Mouse (Mus musculus) adrenal gland, adult 2 months (tissue): ENCODE data around the gene Rad51b. TPM values are rescaled to one million over a fixed set of nuclear protein-coding genes. Genes with fewer than 3 reads are reported as not detected.
A peak's percentile ranks its signal among the peaks of the same experiment; 100 is the strongest.
"Not testable (repeated sequence)": the region's sequence is repeated elsewhere in the genome, so short reads cannot be mapped to it uniquely, and the experiment has no call there.

ENCODE experiments used
- DNase-seq: peaks from one replicate; pipeline ENCODE4 v3.0.0; 2021
- long read RNA-seq: library from polyadenylated mRNA; stranded (forward); transcript quantifications from one replicate; pipeline ENCODE4 v2.0.0, GENCODE M21; 2021
- polyA plus RNA-seq: library from polyadenylated mRNA; depleted of rRNA; stranded (reverse); fragments of >200 nt; gene quantifications from 2 replicates; pipeline ENCODE4 v1.2.3, GENCODE M21; 2012; rRNA removed
- total RNA-seq, 2 experiments: library from RNA; stranded (reverse); gene quantifications; 2 replicates each; pipeline ENCODE4 v1.2.3; 2021

The Rad51b gene
- under 1 TPM; 0.45 to 0.49 TPM for total RNA-seq
- 0.07 and 0.08 TPM in 2 replicates for polyA plus RNA-seq
- long read RNA-seq, partial matches to known transcripts, result 0 of 1 reads
- long read RNA-seq, other reads (novel, unspliced or antisense), result 1 of 1 reads

DNA sequence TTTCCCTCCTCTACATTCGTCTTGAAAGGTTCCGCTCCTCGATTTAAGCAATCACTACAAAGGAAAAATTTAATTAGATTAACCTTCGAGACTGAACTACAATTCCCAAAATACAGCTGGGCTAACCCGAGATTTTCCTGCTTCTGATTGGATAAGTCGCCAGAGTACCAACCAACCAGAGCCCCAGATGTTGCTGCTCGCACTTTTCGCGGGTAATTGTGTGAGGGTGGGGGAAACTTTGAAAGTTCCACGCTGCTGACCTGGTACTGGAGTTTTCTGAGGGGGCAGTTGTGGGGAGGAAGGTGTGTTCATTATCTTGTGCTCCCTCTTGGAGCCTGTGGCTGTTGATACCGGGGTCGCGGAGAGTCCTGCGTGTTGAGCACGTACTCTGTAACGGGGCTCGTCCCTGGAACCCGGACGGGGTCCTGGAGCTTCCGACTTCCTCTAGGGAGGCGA, at the start of gene Rad51b:
Rad51b (plus strand) TSS at position 162 of the 456 bp plus-strand sequence.
- peak; percentile 85 for DNase-seq

DNA sequence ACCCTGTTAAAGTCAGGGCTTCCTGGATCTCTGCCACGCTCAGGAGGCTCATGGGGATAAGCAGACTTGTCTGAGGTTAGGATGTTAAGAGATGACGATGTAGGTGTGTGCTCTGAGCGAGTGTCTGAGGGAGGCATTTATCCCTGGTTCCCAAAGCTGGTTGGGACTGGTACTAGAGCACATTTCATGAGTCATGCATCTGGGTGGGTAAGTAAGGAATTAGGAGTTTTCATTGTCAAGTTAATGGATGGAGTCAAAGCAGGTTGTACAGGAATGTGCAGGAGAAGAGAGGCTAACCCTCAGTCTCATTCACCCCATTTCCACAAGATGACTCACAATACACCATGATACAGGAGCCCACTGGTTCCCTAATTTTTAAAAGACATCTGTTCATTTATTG, 49.0 kb upstream of the Rad51b start:
- DNase-seq, result no peak

DNA sequence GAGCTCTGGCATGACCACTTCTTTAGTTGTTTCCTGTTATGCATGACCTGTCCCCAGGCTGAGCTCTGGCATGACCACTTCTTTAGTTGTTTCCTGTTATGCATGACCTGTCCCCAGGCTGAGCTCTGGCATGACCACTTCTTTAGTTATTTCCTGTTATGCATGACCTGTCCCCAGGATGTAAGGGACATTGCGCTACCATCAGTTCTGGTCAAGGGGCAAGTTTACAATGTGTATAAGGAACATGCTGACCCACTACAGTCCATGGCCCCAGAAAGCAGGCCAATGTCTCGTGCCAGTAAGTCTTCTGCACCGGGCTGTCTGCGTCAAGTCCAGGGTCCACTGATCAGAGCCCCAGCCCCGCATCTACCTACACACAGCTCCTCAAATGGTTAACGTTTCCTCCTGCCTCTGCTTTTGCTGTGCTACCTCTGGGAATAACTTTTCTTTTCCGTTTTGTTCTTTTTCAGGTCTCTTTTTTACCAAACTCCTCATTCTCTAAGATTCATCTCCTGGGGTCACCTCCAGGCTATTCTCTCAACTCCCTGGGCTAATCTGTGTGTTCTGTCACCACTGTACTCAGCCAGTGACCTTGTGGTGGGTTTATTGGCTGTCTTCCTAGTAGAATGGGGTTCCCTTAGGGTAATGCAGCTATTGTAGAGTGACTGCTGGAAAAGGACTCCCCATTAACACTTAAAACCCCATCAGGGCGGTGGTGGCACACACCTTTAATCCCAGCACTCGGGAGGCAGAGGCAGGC, 43.6 kb upstream of the Rad51b start:
- DNase-seq, result no peak

DNA sequence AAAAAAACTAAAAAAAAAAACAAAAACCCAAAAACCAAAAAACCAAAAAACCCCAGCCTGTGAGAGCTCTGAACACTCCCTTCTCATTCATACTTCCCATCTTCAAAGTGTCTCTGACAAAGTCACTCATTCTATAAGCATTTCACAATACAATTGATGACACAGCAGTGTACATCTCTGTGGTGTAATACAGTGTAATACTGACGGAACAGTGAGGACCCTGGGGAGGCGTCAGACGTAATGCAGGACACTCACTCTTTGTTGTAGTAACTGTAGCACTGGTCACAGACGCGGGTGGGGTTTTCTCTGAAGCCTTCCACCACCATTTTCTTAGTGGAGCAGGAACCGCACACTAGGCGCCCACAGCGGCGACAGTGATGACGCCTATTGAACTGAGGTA, 42.1 kb upstream of the Rad51b start:
- no peak for DNase-seq

DNA sequence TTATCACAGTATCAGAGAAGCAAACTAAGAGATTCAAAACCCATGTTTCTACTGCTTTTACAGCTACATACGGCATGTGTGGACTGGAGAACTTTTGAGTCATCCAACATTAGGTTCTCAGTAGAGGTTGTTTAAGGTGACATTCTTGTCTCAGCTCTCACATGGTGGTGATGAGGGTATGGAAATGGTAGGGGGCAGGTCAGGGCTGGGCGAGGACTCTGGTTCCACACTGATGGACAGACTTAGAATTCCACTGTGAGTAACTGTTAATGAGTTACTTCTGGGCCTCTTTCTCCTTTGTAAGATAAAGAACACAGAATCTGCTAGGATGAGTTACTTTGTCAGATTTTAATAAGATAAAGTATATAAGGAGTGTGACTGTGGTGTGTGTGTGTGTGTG, 36.9 kb upstream of the Rad51b start:
- no peak for DNase-seq

DNA sequence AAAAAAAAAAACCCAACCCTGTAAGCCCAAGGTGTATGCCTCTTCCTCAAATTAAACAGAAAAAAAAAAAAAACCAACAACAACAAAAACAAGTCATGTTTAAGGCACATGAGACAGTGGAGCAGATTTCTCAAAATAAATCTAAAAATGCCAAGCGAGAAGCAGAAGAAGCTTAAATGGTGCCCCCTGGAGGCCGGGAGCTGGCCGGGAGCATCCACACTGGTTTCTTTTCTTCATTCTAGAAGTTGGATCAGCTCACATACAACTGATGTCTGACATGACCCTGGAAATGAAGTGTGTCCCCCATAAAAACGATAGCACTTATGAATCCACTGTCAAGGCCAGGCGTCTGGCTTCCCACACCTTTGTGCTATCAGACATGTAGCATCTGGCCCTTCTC, 36.0 kb upstream of the Rad51b start:
- DNase-seq, result peak; percentile 10

DNA sequence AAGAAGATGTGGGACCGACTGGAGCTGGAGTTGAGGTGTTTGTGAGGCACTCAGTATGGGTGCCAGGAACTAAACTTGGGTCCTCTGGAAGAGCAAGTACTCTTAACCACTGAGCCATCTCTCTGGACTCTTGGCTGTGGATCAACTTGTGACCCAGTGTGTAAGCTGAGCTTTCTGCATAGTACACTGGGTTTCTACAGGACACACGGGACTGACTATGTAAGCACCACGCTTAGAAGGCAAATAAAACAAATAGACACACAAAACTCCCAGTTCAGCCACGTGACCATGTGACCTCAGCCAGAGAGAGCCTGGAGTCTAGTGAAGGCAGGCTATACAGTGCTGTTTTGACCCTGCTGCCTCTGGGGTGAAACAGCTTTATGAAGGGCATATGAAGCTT, 24.5 kb upstream of the Rad51b start:
- DNase-seq, result no peak

DNA sequence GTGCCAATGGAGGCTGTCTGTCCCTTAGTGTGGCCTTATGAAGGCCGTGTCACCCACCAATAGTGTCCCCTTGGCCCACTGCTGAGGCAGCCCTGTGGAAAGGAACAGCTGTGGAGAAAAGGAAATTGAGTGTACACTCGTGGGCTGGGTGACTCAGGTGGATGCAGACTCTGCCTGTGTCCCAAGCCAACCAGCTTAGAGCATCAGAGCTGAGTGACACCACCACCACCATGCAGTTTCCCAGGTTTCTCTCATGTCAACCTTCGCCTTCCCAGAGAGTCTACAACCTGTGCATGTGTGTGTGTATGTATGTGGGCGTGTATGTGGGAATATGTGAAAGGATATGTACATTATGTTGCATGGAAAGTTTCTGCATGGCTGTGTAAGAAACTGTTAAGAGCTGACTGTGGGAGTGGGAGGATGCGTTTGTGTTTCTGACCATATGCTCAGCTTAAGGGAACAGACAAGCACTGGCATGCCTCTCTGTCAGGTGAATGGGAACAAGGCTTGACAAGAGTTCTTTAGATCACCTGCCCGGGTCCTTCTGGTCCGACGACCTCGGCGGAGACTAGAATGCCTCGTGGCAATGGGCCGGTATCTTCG, 17.5 kb upstream of the Rad51b start:
- DNase-seq, result no peak

DNA sequence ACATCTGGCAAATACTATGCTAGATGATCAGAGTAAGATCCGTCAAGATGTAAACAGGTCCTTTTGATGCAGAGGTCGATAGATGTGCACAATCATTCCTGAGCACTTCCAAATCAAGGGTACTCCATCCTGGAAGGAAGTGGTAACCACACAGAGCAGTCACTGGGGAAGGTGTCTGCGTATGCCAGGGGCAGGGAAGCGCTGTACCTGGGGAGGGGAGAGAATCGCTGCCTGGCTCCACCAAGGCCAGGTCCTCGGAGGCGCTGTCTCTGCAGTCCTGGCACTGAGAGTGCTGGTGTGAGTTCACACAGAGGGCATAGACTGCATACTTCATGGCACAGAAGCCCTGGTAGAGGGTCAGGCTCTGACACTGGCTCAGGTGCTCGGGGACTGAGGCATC, 14.5 kb upstream of the Rad51b start:
- DNase-seq, result no peak

DNA sequence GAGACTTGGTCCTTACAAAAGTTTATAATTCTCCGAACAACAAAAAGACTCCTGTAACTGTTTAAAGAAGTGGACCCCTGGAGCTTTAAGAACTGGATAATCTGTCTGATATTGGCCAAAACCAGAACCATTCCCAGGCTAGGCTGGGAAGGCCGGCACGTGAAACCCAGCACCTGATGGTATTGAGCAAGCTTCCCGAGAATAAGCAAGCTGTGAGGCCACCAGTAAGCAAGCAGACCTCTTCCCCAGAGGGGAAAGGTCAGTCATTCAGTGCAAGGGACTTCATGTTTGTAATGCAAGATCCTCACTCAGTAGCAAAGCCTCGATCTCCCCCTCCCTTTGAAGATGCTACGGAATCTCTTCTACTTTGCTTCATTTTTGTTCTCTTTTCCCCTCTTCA, 4.2 kb upstream of the Rad51b start:
- DNase-seq, result peak; percentile 27

DNA sequence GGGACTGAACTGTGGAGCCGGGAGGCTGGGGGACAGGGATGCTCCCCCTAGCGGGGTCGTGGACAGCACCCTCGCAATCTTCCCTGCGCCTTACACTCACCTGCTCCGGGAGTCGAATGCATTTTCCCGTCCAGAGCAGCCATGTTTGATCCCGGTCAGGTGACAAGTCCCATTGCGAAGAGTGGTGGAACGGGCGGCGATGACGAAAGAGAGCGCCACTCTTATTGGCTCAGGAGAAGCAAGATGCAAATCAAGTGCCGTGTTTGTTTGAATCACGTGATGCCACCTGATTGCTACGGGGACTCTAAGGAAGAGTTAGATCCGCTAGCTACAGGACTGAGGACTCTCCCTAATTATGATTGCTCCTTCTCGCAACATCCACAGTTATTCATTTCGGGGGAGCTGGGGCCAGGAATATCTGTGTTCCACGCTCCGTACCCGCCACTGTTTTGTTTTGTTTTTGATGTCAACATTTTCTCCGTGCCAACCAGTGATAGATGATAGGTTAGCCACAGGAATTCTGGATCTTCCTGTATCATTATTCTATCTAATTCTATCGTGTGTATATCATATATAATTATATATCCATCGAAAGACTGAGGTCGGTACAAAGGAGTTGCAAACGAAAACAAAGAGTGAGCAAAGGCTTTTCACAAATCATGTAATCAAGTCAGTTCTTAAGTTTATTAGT, 811 bp upstream of the Rad51b start, which contains the start of gene Zfyve26:
Zfyve26 (minus strand) TSS at position 179 of the 691 bp plus-strand sequence.
- peak; percentile 95 for DNase-seq

DNA sequence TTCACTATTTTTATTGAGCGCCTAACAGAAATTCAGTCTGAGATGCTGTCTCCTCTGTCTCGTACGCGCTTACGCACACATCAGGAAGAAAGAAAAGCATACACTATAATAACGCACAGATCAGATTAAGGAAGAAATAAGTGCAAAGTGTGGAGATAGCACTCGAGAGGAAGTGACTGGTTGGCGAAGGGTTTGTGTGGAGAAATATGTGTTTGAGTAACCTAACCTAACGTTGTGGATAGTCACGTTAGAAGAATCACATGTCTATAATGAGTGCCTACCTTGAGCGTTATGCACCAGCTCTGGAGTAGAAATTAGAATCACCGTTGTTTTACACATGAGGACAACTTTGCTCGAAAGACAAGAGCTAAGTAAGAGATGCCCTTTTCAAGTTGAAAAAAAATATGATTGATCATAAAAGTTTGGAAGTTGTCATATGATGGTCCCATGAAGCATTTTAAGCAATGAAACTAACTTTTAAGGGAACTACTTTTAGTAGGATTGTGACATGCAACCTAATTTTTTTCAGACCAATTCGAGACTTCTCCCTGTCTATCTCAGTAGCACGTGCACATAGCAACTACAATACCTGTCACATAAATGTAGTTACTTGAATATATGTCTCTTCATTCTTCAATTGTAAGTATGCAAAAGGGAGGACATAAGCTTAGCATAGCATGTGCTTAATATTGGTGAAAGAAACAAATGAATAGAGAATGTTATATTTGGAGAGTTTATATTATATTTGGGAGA, 978 bp downstream of the Rad51b start:
- no peak for DNase-seq

DNA sequence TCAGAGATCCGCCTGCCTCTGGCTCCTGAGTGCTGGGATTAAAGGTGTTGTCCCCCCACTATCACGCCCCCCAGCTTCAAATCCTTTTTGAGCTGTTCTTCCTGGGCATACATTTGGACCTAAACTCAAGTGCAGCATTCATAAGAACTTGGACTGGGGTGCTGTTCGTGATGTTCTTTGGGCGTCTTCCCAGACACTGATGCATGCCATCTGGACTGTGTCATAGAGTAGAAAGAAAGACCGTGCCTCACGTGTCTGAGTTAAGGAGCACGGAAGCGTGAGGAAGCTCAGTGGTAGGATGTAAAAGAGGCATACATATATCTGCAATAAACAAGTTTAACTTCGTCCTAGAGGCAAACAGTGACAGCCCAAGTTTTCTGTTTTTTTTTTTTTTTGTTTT, 4.7 kb downstream of the Rad51b start:
- no peak for DNase-seq

DNA sequence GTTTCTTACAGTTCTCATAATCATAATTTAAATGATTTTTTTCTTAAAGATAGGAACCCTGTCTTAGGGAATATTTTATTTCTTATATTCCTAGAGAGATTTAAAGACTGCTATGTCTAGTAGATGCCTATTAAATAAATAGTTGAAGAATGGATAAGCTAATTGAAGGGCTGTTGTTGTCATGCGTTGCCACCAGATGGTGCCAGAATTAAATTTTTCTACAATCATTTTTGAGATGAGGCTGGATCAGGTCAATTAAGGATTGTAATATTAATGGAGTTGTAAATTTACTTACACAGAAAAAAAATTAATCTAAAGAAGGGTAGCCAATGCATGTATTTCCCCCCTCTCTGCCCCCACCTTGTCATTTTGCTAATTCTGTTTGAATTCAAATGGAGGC, 8.0 kb downstream of the Rad51b start:
- no peak for DNase-seq

DNA sequence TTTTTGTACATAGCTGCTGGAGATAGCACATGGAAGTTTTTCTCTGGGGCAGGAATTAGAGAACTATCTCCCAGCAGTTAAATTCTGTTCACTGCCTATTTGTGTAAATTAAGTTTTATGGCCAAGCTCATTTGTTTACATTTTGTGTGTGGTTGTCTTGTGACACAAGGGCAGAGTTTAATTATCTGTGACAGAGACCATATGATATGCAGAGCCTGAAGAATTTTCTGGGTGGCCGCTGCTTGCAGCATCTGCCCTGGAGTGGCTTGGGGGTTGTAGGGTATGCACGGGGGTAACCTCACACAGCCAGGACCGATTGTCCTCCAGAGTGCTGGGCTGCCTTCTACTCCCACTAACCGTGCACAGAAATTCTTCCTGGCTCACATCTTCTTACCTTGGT, 8.9 kb downstream of the Rad51b start:
- DNase-seq, result no peak

DNA sequence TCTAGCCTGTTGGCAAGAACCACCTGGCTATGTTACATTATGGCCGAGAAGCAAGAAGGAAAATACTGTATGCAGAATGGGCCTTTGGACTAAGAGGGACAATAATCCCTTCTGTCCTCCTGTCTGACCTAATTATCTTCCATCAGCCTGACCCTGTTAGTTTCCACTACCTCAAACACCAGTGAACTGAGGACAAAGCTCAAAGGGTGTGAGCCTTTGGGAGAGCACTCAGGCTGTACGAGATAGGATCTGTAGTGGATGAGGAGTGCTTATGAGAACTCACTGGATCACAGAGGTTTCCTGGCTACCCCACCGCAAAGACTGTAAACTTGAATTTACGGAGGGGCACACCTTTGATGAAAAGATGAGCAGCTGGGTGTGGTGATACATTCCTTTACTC, 16.6 kb downstream of the Rad51b start:
- no peak for DNase-seq

DNA sequence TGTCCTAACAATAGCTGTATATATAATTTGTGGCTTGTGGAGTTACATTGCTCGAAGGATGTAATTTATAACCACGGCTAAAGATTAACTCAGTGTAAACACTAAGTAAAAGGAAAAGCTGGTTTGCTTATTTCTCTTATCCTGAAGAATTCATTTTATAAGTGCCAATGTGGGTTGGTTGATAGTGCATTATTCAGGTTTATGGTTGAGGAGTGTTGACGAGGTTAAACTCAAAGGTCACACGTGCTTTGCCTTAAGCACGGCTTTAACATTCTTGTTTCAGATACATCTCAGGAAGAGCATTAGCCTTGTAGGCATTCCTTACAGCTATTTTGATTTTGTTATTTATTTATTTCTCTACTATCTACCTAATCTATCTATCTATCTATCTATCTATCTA, 20.3 kb downstream of the Rad51b start:
- DNase-seq, result no peak

DNA sequence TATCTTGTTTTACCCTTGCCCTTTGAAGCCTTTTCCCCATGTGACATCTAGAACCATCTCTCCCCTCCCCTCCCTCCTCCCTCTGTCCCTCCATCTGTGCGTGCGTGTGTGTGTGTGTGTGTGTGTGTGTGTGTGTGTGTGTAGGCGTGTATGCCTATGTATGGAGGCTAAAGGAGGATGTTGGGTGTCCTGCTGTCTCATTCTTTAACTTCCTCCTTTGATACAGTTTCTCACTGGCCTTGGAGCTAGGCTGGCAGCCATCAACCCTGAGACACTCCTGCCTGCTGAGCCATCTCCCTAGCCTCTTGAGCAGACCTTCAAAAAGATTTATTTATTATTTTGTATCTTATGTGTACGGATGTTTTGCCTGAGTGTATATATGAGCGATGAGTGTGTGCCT, 23.8 kb downstream of the Rad51b start:
- DNase-seq, result no peak

DNA sequence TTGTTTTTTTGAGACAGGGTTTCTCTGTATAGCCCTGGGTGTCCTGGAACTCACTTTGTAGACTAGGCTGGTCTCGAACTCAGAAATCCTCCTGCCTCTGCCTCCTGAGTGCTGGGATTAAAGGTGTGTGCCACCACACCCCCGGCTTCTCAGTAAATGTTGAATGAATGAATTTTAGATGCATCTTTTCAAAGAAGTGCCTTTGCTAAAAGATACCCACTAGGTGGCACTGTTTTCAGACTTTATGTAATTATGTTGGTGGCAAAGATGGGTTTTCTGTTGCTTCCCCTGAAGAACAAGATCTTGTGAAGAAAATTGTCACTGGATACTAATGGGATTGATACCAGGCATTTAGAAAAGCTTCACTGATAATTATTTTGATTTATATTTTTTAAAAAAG, 25.5 kb downstream of the Rad51b start:
- not testable (repeated sequence) for DNase-seq

DNA sequence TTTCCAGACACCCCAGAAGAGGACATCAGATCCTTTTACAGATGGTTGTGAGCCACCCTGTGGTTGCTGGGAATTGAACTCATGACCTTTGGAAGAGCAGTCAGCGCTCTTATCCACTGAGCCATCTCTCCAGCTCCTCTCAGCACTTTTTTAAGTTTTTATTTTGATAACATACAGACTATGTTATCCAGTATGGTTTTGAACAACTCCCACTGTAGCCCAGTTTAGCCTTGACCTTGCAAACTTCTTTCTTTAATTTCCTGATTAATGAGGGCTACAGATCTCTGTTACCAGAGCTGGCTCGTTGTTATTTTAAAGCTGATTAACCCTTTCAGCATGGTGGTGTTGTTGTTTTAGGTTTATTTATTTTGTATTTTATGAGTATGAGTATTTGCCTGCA, 29.2 kb downstream of the Rad51b start:
- no peak for DNase-seq

DNA sequence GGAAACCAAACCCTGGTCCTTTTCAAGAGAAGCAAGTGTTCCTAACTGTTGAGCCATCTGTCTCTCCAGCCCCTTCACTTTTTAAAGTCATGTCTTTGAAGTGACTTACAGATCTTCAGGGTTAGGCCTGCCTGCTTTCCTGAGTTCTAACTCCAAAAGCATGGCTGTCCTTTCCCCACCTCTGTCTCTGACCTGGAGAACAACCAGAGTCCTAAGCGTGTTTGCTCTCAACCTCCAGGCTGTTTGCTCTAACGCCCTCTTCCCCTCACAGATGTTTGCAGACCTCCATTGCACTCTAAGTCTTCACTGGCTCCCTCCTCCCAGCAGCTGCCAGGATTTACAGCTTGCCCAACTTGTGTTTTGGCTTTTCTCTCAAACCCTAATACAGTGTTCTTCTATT, 29.7 kb downstream of the Rad51b start:
- DNase-seq, result no peak

DNA sequence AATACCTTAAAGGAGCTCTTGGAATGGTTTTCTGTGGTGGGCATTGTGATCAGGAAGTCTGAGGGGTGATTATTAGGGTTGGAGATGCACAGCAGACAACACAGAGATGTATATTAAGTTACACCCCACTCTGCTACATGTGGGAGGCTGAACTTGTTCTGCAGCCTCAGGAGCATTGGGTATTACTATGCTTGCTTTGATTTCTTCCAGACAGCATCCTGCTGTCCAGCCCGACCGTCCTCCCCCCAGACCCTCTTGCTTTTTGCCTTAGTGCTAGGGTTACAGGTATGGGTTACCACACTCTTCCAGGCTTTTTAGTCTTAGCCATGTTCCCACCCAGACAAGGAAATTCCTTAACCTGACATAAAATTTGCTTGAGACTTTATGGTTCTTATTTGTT, 30.8 kb downstream of the Rad51b start:
- no peak for DNase-seq
